Mouse (Mus musculus) heart, adult 2 months (tissue): ENCODE results near the gene Snx33. TPM values are rescaled to one million over a fixed set of nuclear protein-coding genes. Genes with fewer than 3 reads are reported as not detected.
A peak's percentile ranks its signal among the peaks of the same experiment; 100 is the strongest.

Experiments
- DNase-seq, 2 experiments: peaks; one replicate each; pipeline ENCODE4 v3.0.0; 2021
- H3K27ac ChIP-seq: fragments of 200-600 bp; 2 replicates; pipeline ENCODE4 v1.8.1; 2022
- H3K27me3 ChIP-seq: fragments of 200-500 bp; 2 replicates; pipeline ENCODE4 v1.6.1; 2012; ENCODE audit warnings: mild to moderate bottlenecking, low read length, inconsistent platforms, mixed read lengths; ENCODE audit not compliant: control insufficient read depth, insufficient read depth
- H3K36me3 ChIP-seq: fragments of 200-500 bp; 2 replicates; pipeline ENCODE4 v1.6.1; 2012; ENCODE audit warnings: low read length, inconsistent platforms; ENCODE audit not compliant: control insufficient read depth, insufficient read depth
- H3K4me1 ChIP-seq: fragments of 200-500 bp; 2 replicates; pipeline ENCODE4 v1.6.1; 2011; ENCODE audit warnings: low read length; ENCODE audit not compliant: control insufficient read depth, insufficient read depth
- H3K4me3 ChIP-seq: fragments of 200-600 bp; 2 replicates; pipeline ENCODE4 v1.8.1; 2022
- H3K79me2 ChIP-seq: fragments of 200-500 bp; replicated peaks from 2 replicates; pipeline ENCODE4 v1.6.1; 2012; ENCODE audit warnings: mild to moderate bottlenecking, inconsistent platforms, low read length, moderate library complexity, mixed read lengths; ENCODE audit not compliant: control insufficient read depth, insufficient read depth
- H3K9ac ChIP-seq: fragments of 200-500 bp; 2 replicates; pipeline ENCODE4 v1.6.1; 2012; ENCODE audit warnings: low read depth, mild to moderate bottlenecking, control low read depth, inconsistent platforms, low read length, mixed read lengths
- CTCF ChIP-seq: fragments of 200-600 bp; IDR thresholded peaks from 2 replicates; pipeline ENCODE4 v1.8.1; 2022; ENCODE audit warnings: antibody characterized with exemption, mild to moderate bottlenecking, moderate library complexity
- EP300 ChIP-seq: fragments of 200-500 bp; IDR thresholded peaks from 2 replicates; pipeline ENCODE4 v1.6.1; 2011; ENCODE audit warnings: low read depth, low read length, control low read depth; ENCODE audit not compliant: insufficient read depth
- POLR2A ChIP-seq: fragments of 200-500 bp; IDR thresholded peaks from 2 replicates; pipeline ENCODE4 v1.6.1; 2011; ENCODE audit warnings: mild to moderate bottlenecking, low read depth, low read length, control low read depth; ENCODE audit not compliant: insufficient read depth
- WGBS: fragments of 180-500 bp; shearing (Covaris S2); methylation state at CpG from one replicate; pipeline ENCODE4 v1.1.7; 2018; 5-methylcytosine and 5-hydroxymethylcytosine counted together
- intact Hi-C: fragments of 180-260 bp; cut with DNase I; formaldehyde crosslinking; loops from one replicate; pipeline ENCODE4 v1.15.1; 2025
- polyA plus RNA-seq: library from polyadenylated mRNA; depleted of rRNA; stranded (reverse); fragments of >200 nt; gene quantifications from 2 replicates; pipeline ENCODE4 v1.2.3, GENCODE M21; 2012
- total RNA-seq, 2 experiments: library from RNA; stranded (reverse); gene quantifications; 2 replicates each; pipeline ENCODE4 v1.2.3; 2021

Snx33 gene
- total and polyA plus RNA-seq, 3 experiments: 6.7 to 10.0 (median 7.8) TPM

DNA sequence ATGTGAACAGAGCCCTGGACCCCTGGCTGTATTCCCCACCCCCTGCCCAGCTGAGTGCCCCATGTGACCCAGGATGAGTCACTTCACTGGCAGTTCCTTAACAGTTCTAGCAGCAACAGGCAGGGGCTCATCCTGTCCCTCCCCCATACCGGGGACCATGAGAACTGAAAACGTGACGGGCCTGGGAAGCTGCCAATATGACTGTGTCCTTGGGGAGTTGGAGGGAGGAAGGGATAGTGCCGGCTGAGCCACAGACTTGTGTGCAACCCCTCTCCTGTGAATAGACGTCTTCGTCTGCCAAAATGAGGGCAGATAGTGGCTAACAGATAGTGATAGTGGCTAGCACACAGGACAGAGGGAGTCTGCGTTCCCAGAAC lies 3.5 kb downstream of the Snx33 start:
- H3K79me2 ChIP-seq: no peaks in the 10 kb centered on the region
- peak; percentile 91 to 92 for DNase-seq
- peak overlapping the region; percentile 95 for H3K27ac ChIP-seq
- WGBS: 1% methylated on average over 7 of the region's 7 CpGs
- peak overlapping the region; percentile 61 for H3K9ac ChIP-seq
- no peaks in the 10 kb centered on the region for H3K36me3 ChIP-seq
- no peaks in the 10 kb centered on the region for H3K27me3 ChIP-seq
- TF ChIP-seq POLR2A: peak; percentile 65
- peak; percentile 51 for TF ChIP-seq CTCF
- TF ChIP-seq EP300: peak; percentile 85
- intact Hi-C loops: loop anchor here (2.0 to 5.0 kb wide), 2 partner anchors 34 to 148 kb away; partner anchors contain the start of gene Sin3a
- H3K4me3 ChIP-seq: peak overlapping the region; percentile 75
- peaks cover 20% of the 10 kb centered on the region for H3K4me1 ChIP-seq

DNA sequence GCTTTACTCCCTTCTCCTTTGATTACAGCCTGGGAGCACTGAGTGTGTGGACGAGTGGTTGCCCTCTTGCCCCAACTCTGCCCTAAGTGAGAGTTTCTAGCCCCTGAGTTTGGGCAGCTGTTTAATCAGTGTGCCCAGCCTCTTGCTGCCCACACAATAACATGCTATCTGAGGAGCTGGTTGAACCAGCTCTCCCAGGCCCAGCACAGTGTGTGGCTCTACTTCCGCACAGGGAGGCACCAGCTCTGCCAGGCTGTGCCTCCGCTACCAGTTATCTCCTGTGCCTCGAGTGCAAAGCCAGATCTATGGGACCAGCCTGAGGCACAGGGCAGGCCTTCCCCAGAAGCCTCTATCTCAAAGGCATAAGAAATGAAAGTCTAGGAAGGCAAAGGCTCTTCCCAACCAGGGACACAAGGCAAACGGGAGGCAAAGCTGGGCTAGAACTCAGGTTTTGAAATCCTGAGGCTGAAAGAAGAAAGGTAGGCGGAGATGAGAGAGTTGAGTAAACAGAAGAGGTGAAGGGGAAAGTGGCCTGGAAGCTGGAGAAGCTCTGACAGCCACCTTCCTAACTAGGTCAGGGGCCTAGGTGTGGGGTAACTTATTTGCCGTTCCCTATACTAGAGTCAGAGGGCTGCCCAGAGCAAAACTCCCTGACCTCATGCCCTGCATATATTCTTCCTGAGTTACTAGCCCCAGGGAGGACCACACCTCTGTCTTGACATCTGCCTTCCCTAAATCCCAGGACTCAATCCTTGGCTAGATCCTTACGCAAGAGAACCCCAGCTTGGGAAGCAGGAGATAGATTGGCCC lies 4.1 kb downstream of the Snx33 start:
- Histone ChIP-seq H3K79me2 (no peaks in the 10 kb centered on the region), H3K4me3 (peak overlapping the region; percentile 75), H3K4me1 (peaks cover 20% of the 10 kb centered on the region), H3K9ac (peak overlapping the region; percentile 61), H3K36me3 (no peaks in the 10 kb centered on the region), H3K27me3 (no peaks in the 10 kb centered on the region), H3K27ac (peak overlapping the region; percentile 95)
- intact Hi-C loops: loop anchor here (2.0 kb wide), 1 partner anchor 33 kb away; no protein-coding TSS in a partner anchor
- no peak for TF ChIP-seq EP300
- no peak for TF ChIP-seq CTCF
- no peak for TF ChIP-seq POLR2A
- 44% methylated on average over 8 of the region's 8 CpGs for WGBS
- DNase-seq: peak in 1 of 2 experiments; percentile 26

DNA sequence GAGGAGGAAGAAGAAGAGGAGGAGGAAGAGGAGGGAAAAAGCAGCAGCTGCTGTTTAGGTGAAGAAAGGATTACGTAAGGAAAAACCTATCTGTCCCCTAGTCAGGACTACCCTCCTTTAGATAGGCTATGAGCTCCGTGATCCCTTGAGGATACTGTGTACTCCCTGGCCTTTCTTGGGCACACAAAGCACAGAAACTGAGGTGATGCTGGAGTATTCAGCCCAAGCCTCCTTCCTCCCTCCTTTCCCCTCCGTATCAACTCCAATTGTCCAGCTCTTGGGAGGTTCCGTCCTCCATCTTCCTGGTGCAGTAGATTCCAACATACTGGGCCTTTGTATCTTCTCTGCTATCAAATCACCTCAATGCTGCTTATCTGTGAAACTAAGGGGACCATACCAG lies 5.4 kb downstream of the Snx33 start:
- 67% methylated on average over 4 of the region's 4 CpGs for WGBS
- intact Hi-C loops: no loop called here
- Histone ChIP-seq H3K27ac (no peak overlapping the region; the same call in 1 of the 2 replicates), H3K4me3 (no peak overlapping the region), H3K79me2 (no peaks in the 10 kb centered on the region), H3K4me1 (peaks cover 18% of the 10 kb centered on the region), H3K27me3 (no peaks in the 10 kb centered on the region), H3K36me3 (no peaks in the 10 kb centered on the region), H3K9ac (no peak overlapping the region)
- no peak for DNase-seq
- TF ChIP-seq CTCF (no peak), POLR2A (no peak), EP300 (no peak)

DNA sequence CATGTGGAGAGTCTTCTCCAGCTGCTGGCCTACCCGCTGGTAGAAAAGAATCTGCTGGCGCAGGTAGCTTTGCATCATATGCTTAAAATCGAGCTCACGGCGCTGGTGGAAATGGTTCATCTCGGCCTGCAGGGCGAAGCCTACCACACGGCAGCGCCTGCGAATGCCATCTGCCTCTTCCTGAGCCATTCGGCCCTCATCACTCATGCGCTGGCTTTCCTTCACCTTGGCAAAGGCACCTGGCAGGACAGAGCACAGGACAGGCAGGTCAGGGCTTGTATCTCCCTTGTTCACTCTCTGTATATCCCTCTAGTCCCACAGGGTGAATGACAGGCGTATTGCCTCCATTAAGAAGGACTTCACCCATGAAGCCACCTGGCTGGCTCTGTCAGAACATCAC lies 9.7 kb downstream of the Snx33 start:
- H3K79me2 ChIP-seq: no peaks in the 10 kb centered on the region
- H3K9ac ChIP-seq: no peak overlapping the region
- no peak overlapping the region for H3K4me3 ChIP-seq
- 96% methylated on average over 13 of the region's 13 CpGs for WGBS
- no peak for TF ChIP-seq CTCF
- no peak for TF ChIP-seq EP300
- TF ChIP-seq POLR2A: no peak
- H3K27me3 ChIP-seq: no peaks in the 10 kb centered on the region
- intact Hi-C loops: no loop called here
- peaks cover 4% of the 10 kb centered on the region; the same call in 1 of the 2 replicates for H3K36me3 ChIP-seq
- no peak for DNase-seq
- H3K27ac ChIP-seq: no peak overlapping the region
- H3K4me1 ChIP-seq: peaks cover 12% of the 10 kb centered on the region

DNA sequence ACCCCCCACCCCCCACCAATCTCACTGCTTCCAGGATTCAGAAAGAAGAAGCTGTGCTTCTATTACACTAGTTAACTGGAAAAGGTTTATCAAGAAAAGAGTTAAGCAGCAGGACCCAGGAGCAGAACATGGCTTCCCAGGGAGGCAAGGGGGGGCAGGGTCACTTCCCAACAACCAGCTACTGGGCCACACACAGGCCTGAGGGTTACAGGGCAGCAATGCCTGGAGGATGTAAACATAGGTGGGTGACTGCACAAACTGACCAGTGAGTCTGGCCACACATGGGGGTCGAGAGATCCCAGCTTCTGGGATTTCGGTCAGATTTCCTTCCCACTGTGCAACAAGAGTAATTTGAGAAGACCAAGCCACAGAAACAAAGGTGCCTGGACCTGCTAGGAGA lies 11.0 kb downstream of the Snx33 start:
- WGBS: 93% methylated on average over 2 of the region's 2 CpGs

DNA sequence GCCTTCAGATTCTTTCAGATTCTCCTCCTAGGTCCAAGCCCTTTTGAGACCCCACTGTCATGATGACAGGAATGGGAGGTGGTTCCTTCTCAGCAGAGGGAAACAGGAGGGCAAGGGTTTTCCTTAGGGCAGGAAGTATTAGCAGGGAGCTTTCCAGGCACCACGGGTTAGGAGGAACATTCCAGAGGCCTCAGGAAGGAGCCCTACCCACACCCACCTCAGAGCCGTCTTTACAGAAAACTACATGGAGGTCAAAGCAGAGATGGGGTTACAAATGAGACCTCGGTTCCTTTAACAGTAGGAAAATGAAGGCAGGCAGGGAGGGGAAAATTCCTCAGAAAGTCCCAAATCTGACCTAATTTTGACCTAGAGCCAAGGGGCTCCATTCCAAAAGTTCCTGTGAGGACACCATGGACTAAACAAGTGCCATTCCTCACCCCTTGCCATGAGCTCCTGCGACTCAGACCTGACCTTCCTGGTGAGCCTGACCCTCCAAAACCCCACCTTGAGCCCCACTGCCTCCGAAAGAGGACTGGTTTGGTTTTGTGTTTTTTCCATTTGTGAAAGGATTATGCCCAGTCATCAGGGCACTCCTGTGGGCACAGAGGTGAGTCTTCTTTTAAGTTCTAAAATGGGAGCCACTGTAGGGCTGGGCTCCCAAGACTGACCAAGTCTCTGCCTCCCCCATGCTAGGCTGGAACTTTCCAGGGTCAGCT lies 12.3 kb downstream of the Snx33 start:
- no peak for TF ChIP-seq POLR2A
- TF ChIP-seq EP300: no peak
- TF ChIP-seq CTCF: no peak
- Histone ChIP-seq H3K27ac (no peak overlapping the region; the same call in 1 of the 2 replicates), H3K79me2 (no peaks in the 10 kb centered on the region), H3K36me3 (peaks cover 4% of the 10 kb centered on the region; the same call in 1 of the 2 replicates), H3K27me3 (no peaks in the 10 kb centered on the region), H3K4me1 (peaks cover 9% of the 10 kb centered on the region), H3K4me3 (no peak overlapping the region), H3K9ac (no peak overlapping the region)
- DNase-seq: peak; percentile 26 to 34
- WGBS: 36% methylated on average over 5 of the region's 5 CpGs
- intact Hi-C loops: no loop called here

More for the DNA sequence above, 11.0 kb downstream of the Snx33 start:
- Histone ChIP-seq H3K27me3 (no peaks in the 10 kb centered on the region), H3K4me1 (peaks cover 9% of the 10 kb centered on the region), H3K9ac (no peak overlapping the region), H3K4me3 (no peak overlapping the region), H3K27ac (no peak overlapping the region), H3K79me2 (no peaks in the 10 kb centered on the region), H3K36me3 (peaks cover 4% of the 10 kb centered on the region; the same call in 1 of the 2 replicates)
- intact Hi-C loops: no loop called here
- no peak for TF ChIP-seq CTCF
- TF ChIP-seq POLR2A: no peak
- TF ChIP-seq EP300: no peak
- DNase-seq: no peak
